Mouse (Mus musculus) cerebral cortex, adult 2 months (tissue): ENCODE measurements around the gene Pstk.

Source experiments
- WGBS: fragments of 180-500 bp; shearing (Covaris S2); methylation state at CpG from one replicate; pipeline ENCODE4 v1.1.7; 2018; 5-methylcytosine and 5-hydroxymethylcytosine counted together

The Pstk gene

GRCm38 (mm10) chr7:131370648-131371469 is at the start of gene Pstk:
TSS of gene Pstk (plus strand) at chr7:131371141.
- 6% methylated on average over 47 of the region's 47 CpGs for WGBS

- WGBS, result 80% methylated on average over 2 of the region's 2 CpGs
Measured at GRCm38 (mm10) chr7:131322192-131322591, 48.7 kb upstream of the Pstk start, which contains the start of gene Cuzd1. TSS of gene Cuzd1 (minus strand) at chr7:131322292.

GRCm38 (mm10) chr7:131327054-131327453 is 43.9 kb upstream of the Pstk start:
- WGBS, result 90% methylated on average over 5 of the region's 5 CpGs

- WGBS, result 97% methylated on average over 5 of the region's 5 CpGs
Measured at GRCm38 (mm10) chr7:131329416-131329815, 41.5 kb upstream of the Pstk start, which contains the start of gene Fam24b. TSS of gene Fam24b (minus strand) at chr7:131329516.

- WGBS, result 74% methylated on average over 2 of the region's 2 CpGs
Measured at GRCm38 (mm10) chr7:131331688-131332087, 39.3 kb upstream of the Pstk start.

DNA sequence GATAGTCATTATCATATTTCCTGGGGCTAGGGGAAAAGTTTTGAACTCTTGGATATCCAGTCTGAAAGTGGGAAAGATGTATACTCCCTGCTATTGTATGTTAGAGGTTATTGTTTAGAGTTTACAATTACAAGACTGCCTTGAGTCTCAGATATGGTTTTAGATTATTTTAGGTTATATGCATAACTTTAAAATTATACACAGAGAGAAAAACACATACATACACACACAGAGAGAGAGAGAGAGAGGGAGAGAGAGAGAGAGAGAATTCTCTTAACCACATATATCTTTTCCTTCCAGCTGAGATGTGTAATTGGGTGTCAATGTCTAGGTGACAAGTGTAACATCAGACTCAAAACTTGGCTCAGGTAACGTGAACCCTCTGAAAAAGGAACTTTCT is 37.4 kb upstream of the Pstk start, which contains the start of gene Fam24a:
TSS of gene Fam24a (plus strand) at position 301 of the 400 bp plus-strand sequence.
- WGBS, result 55% methylated on average over 1 of the region's 1 CpGs

DNA sequence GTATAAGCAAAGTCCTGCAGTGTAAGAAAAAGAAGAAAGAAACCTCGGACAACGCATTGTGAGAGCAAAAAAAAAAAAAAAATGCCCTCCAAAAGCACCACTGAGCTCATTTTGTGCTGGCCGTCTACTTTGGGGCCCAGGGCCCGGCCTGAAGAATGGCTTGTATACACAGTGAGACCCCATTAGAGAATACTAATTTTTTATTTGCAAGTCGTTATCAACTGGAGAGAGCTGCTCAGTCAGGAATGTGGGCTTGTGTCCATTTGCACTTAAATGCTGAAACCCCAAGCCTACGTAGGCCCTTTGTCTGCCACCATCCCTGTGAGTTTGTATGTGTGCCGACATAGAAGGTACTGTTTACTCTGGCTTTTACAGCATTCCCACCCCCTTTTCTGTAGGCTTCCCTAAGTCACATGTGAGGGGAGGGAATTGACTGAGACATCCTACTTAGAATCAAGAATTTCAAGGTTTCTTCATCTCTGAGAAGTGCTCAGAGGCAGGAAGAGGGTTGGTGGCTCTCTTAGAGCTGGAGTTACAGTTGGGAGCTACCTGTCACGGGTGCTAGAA is 33.4 kb upstream of the Pstk start:
- 54% methylated on average over 8 of the region's 8 CpGs for WGBS

DNA sequence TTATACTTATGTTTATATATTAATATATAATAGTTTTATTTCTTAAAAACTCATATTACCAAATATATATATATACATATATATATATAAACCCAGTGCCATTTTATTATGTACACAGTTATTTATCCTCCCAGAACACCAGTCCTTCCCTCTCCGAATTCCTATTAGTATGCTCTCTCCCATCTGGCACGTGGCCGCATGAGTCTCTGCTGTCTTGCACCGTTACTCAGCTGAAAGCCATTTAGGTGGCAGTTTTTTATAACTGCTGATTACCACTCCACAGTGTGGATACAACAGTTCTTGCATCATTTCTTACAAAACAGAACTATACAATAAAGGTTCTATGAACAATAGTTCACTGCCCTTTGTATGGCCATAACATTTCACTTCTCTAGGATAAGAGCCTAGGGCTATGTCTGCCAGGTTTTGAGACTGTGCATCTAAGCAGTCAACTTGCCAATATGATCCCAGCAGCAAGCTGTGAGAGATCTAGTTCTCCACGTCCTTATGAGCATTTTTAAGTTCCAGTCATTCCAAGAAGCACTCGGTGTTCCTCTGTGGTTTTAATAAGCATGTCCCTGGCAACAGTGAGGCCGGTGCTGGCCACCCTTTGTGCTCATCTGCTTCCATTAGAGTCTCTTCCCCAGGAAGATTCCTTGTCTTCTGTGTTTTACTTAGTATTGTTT is 24.9 kb upstream of the Pstk start:
- WGBS, result 49% methylated on average over 7 of the region's 7 CpGs

GRCm38 (mm10) chr7:131356105-131356504 is 14.8 kb upstream of the Pstk start:
- WGBS, result 94% methylated on average over 13 of the region's 13 CpGs

DNA sequence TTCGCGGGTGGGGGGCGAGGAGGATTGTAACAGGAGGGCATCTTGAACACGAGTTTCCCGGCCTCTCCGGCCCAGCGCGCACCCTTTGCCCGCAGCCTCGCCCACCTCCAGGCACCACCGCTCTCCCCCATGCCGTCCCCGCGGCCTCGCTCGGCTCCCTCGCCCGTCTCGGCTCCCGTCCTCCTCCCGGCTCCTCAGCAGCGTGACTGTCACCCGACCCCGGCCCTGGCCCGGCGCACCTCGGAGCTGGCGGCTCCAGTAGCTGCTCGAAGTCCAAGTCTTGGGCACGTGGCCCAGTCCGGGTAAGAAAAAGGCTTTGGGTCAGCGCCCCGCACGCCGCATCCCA is 8.7 kb upstream of the Pstk start:
- WGBS, result under 1% methylated on average over 35 of the region's 35 CpGs

DNA sequence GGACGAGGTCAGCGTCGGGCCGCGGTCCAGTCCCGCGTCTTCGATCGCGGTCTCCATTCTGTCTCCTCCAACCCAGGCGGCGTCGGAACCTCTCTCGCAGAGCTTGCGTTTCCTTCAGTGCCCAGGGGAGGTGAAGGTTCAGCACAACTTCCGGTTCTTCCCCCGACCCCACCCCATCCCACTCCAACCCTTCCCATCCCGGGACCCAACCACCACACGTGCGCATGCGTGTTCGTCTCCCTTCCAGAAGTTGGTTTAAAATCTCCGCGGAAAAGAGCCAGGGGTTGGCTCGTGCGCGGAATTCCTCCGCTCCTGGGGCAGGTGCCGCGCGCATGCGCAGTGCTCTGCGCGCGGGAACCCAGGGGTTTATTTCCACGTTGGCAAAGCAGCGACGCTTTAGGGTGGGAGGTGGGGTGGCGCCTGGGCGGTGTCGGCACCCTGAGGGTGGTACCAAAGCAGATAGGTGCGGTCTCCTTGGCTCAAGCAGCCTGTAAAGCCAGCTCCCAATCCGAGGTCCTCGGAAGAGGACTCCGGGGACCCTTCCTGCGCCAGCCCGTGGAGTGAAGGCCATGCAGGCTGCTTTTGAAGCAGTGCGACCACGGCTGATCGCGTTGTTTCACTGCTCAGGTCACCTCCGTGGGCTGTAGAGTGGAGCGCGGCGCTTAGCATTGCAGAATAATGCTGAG is 8.2 kb upstream of the Pstk start, which contains the start of gene 2310057M21Rik:
TSS of gene 2310057M21Rik (minus strand) at position 145 of the 686 bp plus-strand sequence.
- WGBS, result under 1% methylated on average over 55 of the region's 55 CpGs

DNA sequence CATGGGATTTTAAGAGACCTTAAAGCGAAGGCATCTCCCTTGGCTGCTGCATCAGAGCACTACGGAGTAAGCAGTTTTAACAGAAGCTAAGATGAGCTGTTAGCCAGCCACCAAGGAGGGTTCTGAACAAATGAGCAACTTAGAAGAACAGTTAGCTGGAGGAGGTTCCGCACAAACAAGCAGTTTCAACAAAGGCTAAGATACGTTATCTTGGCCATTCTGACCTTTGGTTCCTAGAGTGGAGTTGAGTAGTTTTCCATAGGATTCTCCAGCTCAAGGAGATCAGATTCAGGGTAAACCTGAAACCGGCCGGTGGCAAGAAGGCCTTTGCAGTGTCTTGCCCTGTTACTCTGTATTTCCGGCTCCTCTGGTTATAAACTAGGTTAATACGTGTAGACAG is 6.8 kb upstream of the Pstk start:
- WGBS, result 96% methylated on average over 8 of the region's 8 CpGs

DNA sequence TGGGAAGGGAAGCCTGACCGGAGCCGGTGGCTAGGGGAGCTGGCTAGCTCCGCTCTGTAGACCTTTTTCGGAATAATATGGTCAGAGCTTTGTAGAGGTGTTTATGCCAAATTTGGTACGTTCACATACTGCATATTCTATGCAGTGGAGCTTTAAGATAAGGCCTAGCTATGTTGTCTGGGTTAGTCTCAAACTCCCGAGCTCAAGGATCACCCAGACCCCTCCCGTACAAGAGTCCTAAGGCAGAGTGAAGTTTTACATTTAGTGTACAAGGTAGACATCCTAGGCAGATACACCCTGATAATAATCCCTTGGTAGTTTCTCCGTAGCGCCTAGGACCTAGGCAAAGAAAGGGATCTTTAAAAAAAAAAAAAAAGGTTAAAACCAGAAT is 524 bp downstream of the Pstk start:
- WGBS, result 5% methylated on average over 9 of the region's 9 CpGs

DNA sequence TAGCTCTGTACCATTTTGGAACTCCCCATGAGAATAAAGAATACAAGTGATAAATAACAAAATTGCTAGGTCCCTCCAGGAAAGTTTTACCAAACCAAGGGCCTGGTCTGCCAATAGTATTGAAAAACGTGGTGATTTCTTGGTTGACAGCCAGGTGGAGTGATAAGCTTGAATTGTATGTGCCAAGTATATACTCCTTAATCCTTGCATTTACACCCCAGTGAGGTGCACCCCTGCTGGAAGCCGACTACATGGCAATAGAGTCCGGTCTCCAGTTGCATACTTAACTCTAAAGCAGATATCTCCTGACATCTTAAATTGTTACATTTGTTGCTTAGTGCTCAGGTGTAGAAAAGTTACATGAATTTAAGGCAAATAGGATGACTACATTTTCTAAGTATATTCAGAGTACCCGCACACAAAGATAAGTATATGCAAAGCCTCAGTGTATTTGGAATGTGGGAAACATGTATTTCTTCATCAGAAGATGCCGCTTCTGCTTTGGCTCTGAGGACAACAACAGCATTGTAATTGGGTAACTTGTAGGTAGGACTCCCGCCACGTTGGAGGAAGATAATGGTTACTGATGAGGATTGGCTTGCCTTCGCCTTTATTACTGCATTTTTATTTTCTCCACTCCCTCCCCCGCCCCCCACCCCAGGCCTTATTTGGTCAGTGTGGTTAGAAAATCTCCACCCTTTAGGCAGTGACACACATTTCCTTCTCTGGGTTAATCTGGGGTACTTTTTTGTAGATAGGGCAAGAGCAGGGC is 1.1 kb downstream of the Pstk start:
- WGBS, result 62% methylated on average over 9 of the region's 9 CpGs

DNA sequence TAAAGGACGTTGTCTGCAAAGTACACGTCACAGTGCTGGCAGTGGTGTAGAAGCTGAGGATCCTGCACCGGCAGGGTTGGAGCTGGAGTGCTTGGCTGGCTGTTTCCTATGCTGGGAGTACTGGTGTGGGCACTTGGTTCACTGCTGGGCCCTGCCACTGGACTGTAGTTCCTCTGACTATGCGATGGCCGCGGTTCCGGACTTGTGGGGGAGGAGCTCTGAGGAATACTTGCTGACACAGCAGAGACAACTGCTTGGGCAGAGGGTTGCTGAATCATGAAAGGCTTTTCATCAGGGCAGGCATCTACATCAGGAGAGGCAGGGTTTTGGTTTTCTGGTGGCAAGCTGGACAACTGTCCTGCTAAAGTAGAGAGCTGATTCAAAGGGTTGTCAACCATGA is 20.8 kb downstream of the Pstk start:
- WGBS, result 70% methylated on average over 6 of the region's 7 CpGs

DNA sequence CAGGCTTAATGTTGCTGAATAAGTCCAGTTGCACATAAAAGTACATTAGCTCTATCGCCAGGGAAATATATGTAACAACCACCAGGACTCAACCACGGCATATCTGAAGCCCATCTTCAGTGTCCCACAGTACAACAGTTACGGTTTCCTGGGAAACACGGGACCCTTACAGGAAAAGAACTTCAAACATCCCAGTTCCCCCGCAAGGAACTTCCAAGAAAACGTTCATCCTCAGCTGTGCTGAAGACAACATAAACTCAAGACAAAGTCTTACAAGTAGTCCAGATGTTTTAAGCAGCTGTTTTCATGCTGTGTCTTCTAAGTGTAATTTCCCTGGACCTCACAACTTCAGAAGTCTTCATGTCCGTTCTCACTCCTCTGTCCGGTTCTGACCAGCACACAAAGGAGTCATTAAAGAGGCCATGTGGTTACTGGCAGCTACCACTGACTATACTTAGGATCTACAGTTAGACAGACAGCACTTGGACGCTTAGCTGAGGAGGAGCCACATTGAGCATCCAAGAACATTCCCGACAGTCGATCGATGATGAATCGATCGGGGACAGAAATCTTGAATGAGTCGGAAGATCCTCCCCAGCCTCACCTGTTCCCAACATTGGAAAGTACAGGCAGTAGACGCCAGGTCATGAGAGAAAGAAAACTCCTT is 38.5 kb downstream of the Pstk start:
- 4% methylated on average over 16 of the region's 16 CpGs for WGBS

- WGBS, result under 1% methylated on average over 38 of the region's 38 CpGs
Measured at GRCm38 (mm10) chr7:131409988-131410385, 39.0 kb downstream of the Pstk start.

GRCm38 (mm10) chr7:131410416-131411058 is 39.6 kb downstream of the Pstk start, which contains the start of the genes Ikzf5 and Acadsb:
TSS of gene Ikzf5 (minus strand) at chr7:131410521.
TSS of gene Acadsb (plus strand) at chr7:131410601.
- WGBS, result under 1% methylated on average over 42 of the region's 42 CpGs

DNA sequence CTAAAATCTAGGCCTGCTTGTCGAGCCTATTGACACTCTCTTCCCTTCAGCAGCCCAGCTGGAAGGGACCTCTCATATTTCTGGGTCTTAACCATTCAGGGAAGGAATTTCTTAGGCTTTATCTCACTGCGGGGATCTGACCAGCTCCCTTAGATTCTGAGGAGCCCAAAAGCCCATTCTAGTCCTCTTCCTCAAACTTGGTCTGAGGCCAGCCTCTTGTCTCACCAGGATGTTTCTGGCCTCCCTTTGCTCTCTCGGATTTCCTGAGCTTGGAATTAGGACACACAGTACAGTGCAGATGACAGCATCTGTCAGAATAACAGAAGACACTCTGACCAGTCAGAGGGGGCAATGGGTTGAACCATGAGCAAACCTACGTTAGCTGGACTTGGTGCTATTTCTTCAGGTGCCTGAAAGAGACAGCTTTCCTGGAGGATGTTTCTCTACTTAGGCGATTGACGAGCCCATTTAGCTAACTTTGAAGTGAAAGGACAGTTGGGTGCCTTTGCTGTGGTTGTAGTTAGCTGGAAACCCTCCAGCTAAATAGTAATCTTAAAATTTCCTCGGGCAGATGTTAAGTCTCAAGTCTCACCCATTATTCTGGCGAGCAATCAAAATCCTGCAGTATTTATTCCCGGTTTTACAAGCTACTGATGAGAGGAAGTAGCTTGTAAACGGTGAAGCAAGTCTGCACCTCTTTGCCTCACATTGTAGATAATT is 40.4 kb downstream of the Pstk start:
- WGBS, result 35% methylated on average over 10 of the region's 10 CpGs
